Mouse (Mus musculus): Measurements from ENCODE around the gene Ugt1a6b. TPM values are rescaled to one million over a fixed set of nuclear protein-coding genes. Genes with fewer than 3 reads are reported as not detected.
"Not testable (repeated sequence)": the region's sequence is repeated elsewhere in the genome, so short reads cannot be mapped to it uniquely, and the experiment has no call there.

The Ugt1a6b gene
- polyA plus RNA-seq, 1 experiment from 2014 or later: 4.0 TPM

- ATAC-seq: peak; percentile 94
These were observed 31.5 kb downstream of the Ugt1a6b start, which contains the start of gene Ugt1a6a for GRCm38 (mm10) chr1:88134457-88135011. TSS of gene Ugt1a6a (plus strand) at chr1:88134809.

GRCm38 (mm10) chr1:88135229-88135904 is 32.3 kb downstream of the Ugt1a6b start:
- ATAC-seq: peak; percentile 75
- WGBS: 88% methylated on average over 5 of the region's 6 CpGs
- not testable (repeated sequence) for H3K9ac ChIP-seq (ENCODE audit: low read depth, low read length)

More at GRCm38 (mm10) chr1:88134457-88135011, 31.5 kb downstream of the Ugt1a6b start, which contains the start of gene Ugt1a6a:
- H3K27ac ChIP-seq (ENCODE audit: low read depth, low read length): peak within 1 kb of the TSS; percentile 1; the same call in 1 of the 2 replicates
- WGBS: 40% methylated on average over 4 of the region's 5 CpGs
- H3K4me3 ChIP-seq (ENCODE audit: low read length); H3K36me3 ChIP-seq (ENCODE audit: control insufficient read depth, insufficient read depth, low read length); H3K27me3 ChIP-seq (replicated peaks; ENCODE audit: control insufficient read depth, insufficient read depth, low read length); H3K4me1 ChIP-seq (ENCODE audit: control insufficient read depth, insufficient read depth, low read depth, low read length); H3K9me3 ChIP-seq (ENCODE audit: control insufficient read depth, low read length); H3K4me2 ChIP-seq (ENCODE audit: low read length); H3K9ac ChIP-seq (ENCODE audit: low read depth, low read length): not testable (repeated sequence)

GRCm38 (mm10) chr1:88136646-88137045 is 33.6 kb downstream of the Ugt1a6b start:
- H3K36me3 ChIP-seq (ENCODE audit: control insufficient read depth, insufficient read depth, low read length): no peaks in the 10 kb centered on the region
- H3K9me3 ChIP-seq (ENCODE audit: control insufficient read depth, low read length): no peaks in the 10 kb centered on the region
- H3K4me3 ChIP-seq (ENCODE audit: low read length): no peak overlapping the region
- no peaks in the 10 kb centered on the region for H3K4me1 ChIP-seq (ENCODE audit: control insufficient read depth, insufficient read depth, low read depth, low read length)
- H3K4me2 ChIP-seq (ENCODE audit: low read length): no peak overlapping the region
- 60% methylated on average over 2 of the region's 2 CpGs for WGBS
- ATAC-seq: no peak
- no peak overlapping the region for H3K27ac ChIP-seq (ENCODE audit: low read depth, low read length)
- no peaks in the 10 kb centered on the region for H3K27me3 ChIP-seq (replicated peaks; ENCODE audit: control insufficient read depth, insufficient read depth, low read length)
- H3K9ac ChIP-seq (ENCODE audit: low read depth, low read length): no peak overlapping the region

More at GRCm38 (mm10) chr1:88135229-88135904, 32.3 kb downstream of the Ugt1a6b start:
- not testable (repeated sequence) for H3K9me3 ChIP-seq (ENCODE audit: control insufficient read depth, low read length); H3K4me1 ChIP-seq (ENCODE audit: control insufficient read depth, insufficient read depth, low read depth, low read length); H3K4me3 ChIP-seq (ENCODE audit: low read length); H3K36me3 ChIP-seq (ENCODE audit: control insufficient read depth, insufficient read depth, low read length); H3K4me2 ChIP-seq (ENCODE audit: low read length); H3K27ac ChIP-seq (ENCODE audit: low read depth, low read length); H3K27me3 ChIP-seq (replicated peaks; ENCODE audit: control insufficient read depth, insufficient read depth, low read length)

- Histone ChIP-seq H3K9me3 (ENCODE audit: control insufficient read depth, low read length) (no peaks in the 10 kb centered on the region), H3K27me3 (replicated peaks; ENCODE audit: control insufficient read depth, insufficient read depth, low read length) (no peaks in the 10 kb centered on the region), H3K36me3 (ENCODE audit: control insufficient read depth, insufficient read depth, low read length) (no peaks in the 10 kb centered on the region), H3K4me3 (ENCODE audit: low read length) (no peak overlapping the region), H3K4me2 (ENCODE audit: low read length) (no peak overlapping the region), H3K4me1 (ENCODE audit: control insufficient read depth, insufficient read depth, low read depth, low read length) (no peaks in the 10 kb centered on the region), H3K27ac (ENCODE audit: low read depth, low read length) (no peak overlapping the region), H3K9ac (ENCODE audit: low read depth, low read length) (no peak overlapping the region)
- ATAC-seq: no peak
- 91% methylated on average over 3 of the region's 3 CpGs for WGBS
These were observed 34.2 kb downstream of the Ugt1a6b start for GRCm38 (mm10) chr1:88137264-88137663.

- H3K27me3 ChIP-seq (replicated peaks; ENCODE audit: control insufficient read depth, insufficient read depth, low read length): no peaks in the 10 kb centered on the region
- H3K36me3 ChIP-seq (ENCODE audit: control insufficient read depth, insufficient read depth, low read length): no peaks in the 10 kb centered on the region
- no peaks in the 10 kb centered on the region for H3K4me1 ChIP-seq (ENCODE audit: control insufficient read depth, insufficient read depth, low read depth, low read length)
- no peak overlapping the region for H3K27ac ChIP-seq (ENCODE audit: low read depth, low read length)
- H3K4me2 ChIP-seq (ENCODE audit: low read length): no peak overlapping the region
- no peak overlapping the region for H3K9ac ChIP-seq (ENCODE audit: low read depth, low read length)
- H3K4me3 ChIP-seq (ENCODE audit: low read length): no peak overlapping the region
- 91% methylated on average over 1 of the region's 1 CpGs for WGBS
- H3K9me3 ChIP-seq (ENCODE audit: control insufficient read depth, low read length): no peaks in the 10 kb centered on the region
- ATAC-seq: no peak
These were observed 35.1 kb downstream of the Ugt1a6b start for GRCm38 (mm10) chr1:88138145-88138544.

GRCm38 (mm10) chr1:88140492-88140891 is 37.4 kb downstream of the Ugt1a6b start:
- not testable (repeated sequence) for H3K4me1 ChIP-seq (ENCODE audit: control insufficient read depth, insufficient read depth, low read depth, low read length); H3K4me3 ChIP-seq (ENCODE audit: low read length); H3K4me2 ChIP-seq (ENCODE audit: low read length); H3K36me3 ChIP-seq (ENCODE audit: control insufficient read depth, insufficient read depth, low read length); H3K9ac ChIP-seq (ENCODE audit: low read depth, low read length); H3K9me3 ChIP-seq (ENCODE audit: control insufficient read depth, low read length); H3K27ac ChIP-seq (ENCODE audit: low read depth, low read length); H3K27me3 ChIP-seq (replicated peaks; ENCODE audit: control insufficient read depth, insufficient read depth, low read length); ATAC-seq
- WGBS: 65% methylated on average over 1 of the region's 1 CpGs

- H3K4me1 ChIP-seq (ENCODE audit: control insufficient read depth, insufficient read depth, low read depth, low read length); H3K9ac ChIP-seq (ENCODE audit: low read depth, low read length); H3K4me3 ChIP-seq (ENCODE audit: low read length); H3K27ac ChIP-seq (ENCODE audit: low read depth, low read length); H3K36me3 ChIP-seq (ENCODE audit: control insufficient read depth, insufficient read depth, low read length); H3K9me3 ChIP-seq (ENCODE audit: control insufficient read depth, low read length); H3K4me2 ChIP-seq (ENCODE audit: low read length); H3K27me3 ChIP-seq (replicated peaks; ENCODE audit: control insufficient read depth, insufficient read depth, low read length): not testable (repeated sequence)
- 6% methylated on average over 3 of the region's 5 CpGs for WGBS
- ATAC-seq: 0 out of 2 replicates have a peak, but pooled peaks have one; percentile 50
These were observed 41.1 kb downstream of the Ugt1a6b start for GRCm38 (mm10) chr1:88143966-88144675.

GRCm38 (mm10) chr1:88145278-88145677 is 42.2 kb downstream of the Ugt1a6b start:
- H3K4me1 ChIP-seq (ENCODE audit: control insufficient read depth, insufficient read depth, low read depth, low read length); H3K27ac ChIP-seq (ENCODE audit: low read depth, low read length); H3K4me3 ChIP-seq (ENCODE audit: low read length); H3K9ac ChIP-seq (ENCODE audit: low read depth, low read length); H3K4me2 ChIP-seq (ENCODE audit: low read length); ATAC-seq; H3K36me3 ChIP-seq (ENCODE audit: control insufficient read depth, insufficient read depth, low read length); H3K9me3 ChIP-seq (ENCODE audit: control insufficient read depth, low read length); H3K27me3 ChIP-seq (replicated peaks; ENCODE audit: control insufficient read depth, insufficient read depth, low read length): not testable (repeated sequence)
- WGBS: 75% methylated on average over 2 of the region's 2 CpGs

- H3K27me3 ChIP-seq (replicated peaks; ENCODE audit: control insufficient read depth, insufficient read depth, low read length); H3K9ac ChIP-seq (ENCODE audit: low read depth, low read length); H3K4me2 ChIP-seq (ENCODE audit: low read length); H3K36me3 ChIP-seq (ENCODE audit: control insufficient read depth, insufficient read depth, low read length); H3K4me3 ChIP-seq (ENCODE audit: low read length); H3K9me3 ChIP-seq (ENCODE audit: control insufficient read depth, low read length); ATAC-seq; H3K4me1 ChIP-seq (ENCODE audit: control insufficient read depth, insufficient read depth, low read depth, low read length); H3K27ac ChIP-seq (ENCODE audit: low read depth, low read length): not testable (repeated sequence)
- 85% methylated on average over 2 of the region's 2 CpGs for WGBS
These were observed 47.1 kb downstream of the Ugt1a6b start for GRCm38 (mm10) chr1:88150133-88150532.

All from hindbrain, embryonic 16.5 days (tissue).